Mouse (Mus musculus): ENCODE results near the gene Pon3.

The Pon3 gene

GRCm38 (mm10) chr6:5255722-5256451 lies at the start of gene Pon3:
Pon3 (minus strand) TSS chr6:5256286.
- no peak for TF ChIP-seq GATA4 (IDR thresholded peaks at IDR 0.05; ENCODE audit: insufficient replicate concordance, low read length)

- no peak for TF ChIP-seq GATA4 (IDR thresholded peaks at IDR 0.05; ENCODE audit: insufficient replicate concordance, low read length)
Measured at GRCm38 (mm10) chr6:5304956-5305355, 48.9 kb upstream of the Pon3 start.

GRCm38 (mm10) chr6:5300629-5301028 lies 44.5 kb upstream of the Pon3 start:
- no peak for TF ChIP-seq GATA4 (IDR thresholded peaks at IDR 0.05; ENCODE audit: insufficient replicate concordance, low read length)

GRCm38 (mm10) chr6:5299561-5299960 lies 43.5 kb upstream of the Pon3 start:
- TF ChIP-seq GATA4 (IDR thresholded peaks at IDR 0.05; ENCODE audit: insufficient replicate concordance, low read length), result no peak

- TF ChIP-seq GATA4 (IDR thresholded peaks at IDR 0.05; ENCODE audit: insufficient replicate concordance, low read length), result no peak
Measured at GRCm38 (mm10) chr6:5298092-5298554, 42.0 kb upstream of the Pon3 start, which contains the start of gene Pon2. Pon2 (minus strand) TSS chr6:5298455.

GRCm38 (mm10) chr6:5297321-5298091 lies 41.4 kb upstream of the Pon3 start:
- TF ChIP-seq GATA4 (IDR thresholded peaks at IDR 0.05; ENCODE audit: insufficient replicate concordance, low read length), result no peak

GRCm38 (mm10) chr6:5296067-5296466 lies 40.0 kb upstream of the Pon3 start:
- TF ChIP-seq GATA4 (IDR thresholded peaks at IDR 0.05; ENCODE audit: insufficient replicate concordance, low read length), result no peak

GRCm38 (mm10) chr6:5294659-5295449 lies 38.8 kb upstream of the Pon3 start:
- TF ChIP-seq GATA4 (IDR thresholded peaks at IDR 0.05; ENCODE audit: insufficient replicate concordance, low read length), result no peak

GRCm38 (mm10) chr6:5292841-5293240 lies 36.8 kb upstream of the Pon3 start:
- TF ChIP-seq GATA4 (IDR thresholded peaks at IDR 0.05; ENCODE audit: insufficient replicate concordance, low read length), result no peak

- TF ChIP-seq GATA4 (IDR thresholded peaks at IDR 0.05; ENCODE audit: insufficient replicate concordance, low read length), result no peak
Measured at GRCm38 (mm10) chr6:5291450-5291849, 35.4 kb upstream of the Pon3 start.

- no peak for TF ChIP-seq GATA4 (IDR thresholded peaks at IDR 0.05; ENCODE audit: insufficient replicate concordance, low read length)
Measured at GRCm38 (mm10) chr6:5287919-5288318, 31.8 kb upstream of the Pon3 start.

- no peak for TF ChIP-seq GATA4 (IDR thresholded peaks at IDR 0.05; ENCODE audit: insufficient replicate concordance, low read length)
Measured at GRCm38 (mm10) chr6:5287392-5287791, 31.3 kb upstream of the Pon3 start.

GRCm38 (mm10) chr6:5282418-5282817 lies 26.3 kb upstream of the Pon3 start:
- TF ChIP-seq GATA4 (IDR thresholded peaks at IDR 0.05; ENCODE audit: insufficient replicate concordance, low read length), result no peak

- TF ChIP-seq GATA4 (IDR thresholded peaks at IDR 0.05; ENCODE audit: insufficient replicate concordance, low read length), result no peak
Measured at GRCm38 (mm10) chr6:5280576-5281305, 24.7 kb upstream of the Pon3 start.

GRCm38 (mm10) chr6:5277972-5278371 lies 21.9 kb upstream of the Pon3 start:
- no peak for TF ChIP-seq GATA4 (IDR thresholded peaks at IDR 0.05; ENCODE audit: insufficient replicate concordance, low read length)

Measured in liver, adult (tissue).